Comparison of ENCODE assay signal across 17 mouse cellular contexts in genomic region chr9:66352704-66353103, GRCm38 (mm10). TPM values are rescaled to one million over a fixed set of nuclear protein-coding genes. Genes with fewer than 3 reads are reported as not detected.
A peak's percentile ranks its signal among the peaks of the same experiment; 100 is the strongest.
DNase-seq lines count a peak whose midpoint lies in the region; ATAC-seq and TF ChIP-seq lines count a peak whose summit lies in the region.
"Had no signal": no experiment of that assay in that cellular context is flagged by ENCODE, and none has a peak within 500 bp of the region (broad histone marks: within the 10 kb centered on the region; RNA-seq: fewer than 3 reads in every experiment).

No protein-coding gene starts in this region.

- TF ChIP-seq RAD21 in MEL (IDR thresholded peaks at IDR 0.05; ENCODE audit: low read depth, low read length), result no peak

- no peak for TF ChIP-seq POLR2A in MEL (IDR thresholded peaks at IDR 0.05; ENCODE audit: control insufficient read depth in 1 of 2, insufficient read depth in 1 of 2, low read depth in 1 of 2, low read length in 2 of 2, poor library complexity in 1 of 2)

- no peaks in the 10 kb centered on the region for H3K36me3 ChIP-seq in hindbrain, embryonic 13.5 days
- H3K36me3 ChIP-seq in hindbrain, embryonic 12.5 days, result no peaks in the 10 kb centered on the region
- peaks cover 3 to 40% of the 10 kb centered on the region in 2 experiments for H3K36me3 ChIP-seq in MEL (ENCODE audit: control insufficient read depth in 1 of 2, insufficient read depth in 2 of 2, low read length in 2 of 2)
- H3K36me3 ChIP-seq in forebrain, embryonic 16.5 days (ENCODE audit: control insufficient read depth, insufficient read depth), result no peaks in the 10 kb centered on the region
- H3K36me3 ChIP-seq in midbrain, embryonic 15.5 days (replicated peaks), result no peaks in the 10 kb centered on the region
- H3K36me3 ChIP-seq: embryonic facial prominence, embryonic 13.5 days; limb, embryonic 10.5 days; lung, embryonic 15.5 days had no signal

- H3K27ac ChIP-seq in hindbrain, embryonic 13.5 days, result no peak overlapping the region
- no peak overlapping the region for H3K27ac ChIP-seq in hindbrain, embryonic 12.5 days
- peak overlapping the region; percentile 29; the same call in 1 of the 2 replicates for H3K27ac ChIP-seq in MEL (ENCODE audit: control insufficient read depth, low read depth, low read length)
- H3K27ac ChIP-seq in forebrain, embryonic 16.5 days (ENCODE audit: low read length), result no peak overlapping the region
- H3K27ac ChIP-seq in midbrain, embryonic 15.5 days, result no peak overlapping the region
- H3K27ac ChIP-seq: embryonic facial prominence, embryonic 13.5 days; kidney, postnatal 0 days; limb, embryonic 10.5 days; lung, embryonic 15.5 days had no signal

- H3K27me3 ChIP-seq in hindbrain, embryonic 13.5 days, result no peaks in the 10 kb centered on the region
- no peaks in the 10 kb centered on the region for H3K27me3 ChIP-seq in hindbrain, embryonic 12.5 days
- no peaks in the 10 kb centered on the region for H3K27me3 ChIP-seq in MEL (ENCODE audit: control insufficient read depth in 1 of 2, insufficient read depth in 2 of 2, low read length in 2 of 2)
- no peaks in the 10 kb centered on the region for H3K27me3 ChIP-seq in forebrain, embryonic 16.5 days (replicated peaks; ENCODE audit: control insufficient read depth, insufficient read depth, low read length)
- no peaks in the 10 kb centered on the region for H3K27me3 ChIP-seq in midbrain, embryonic 15.5 days (replicated peaks)
- H3K27me3 ChIP-seq: embryonic facial prominence, embryonic 13.5 days; lung, embryonic 15.5 days had no signal

- H3K9ac ChIP-seq in hindbrain, embryonic 13.5 days, result no peak overlapping the region
- no peak overlapping the region for H3K9ac ChIP-seq in hindbrain, embryonic 12.5 days
- H3K9ac ChIP-seq in MEL (ENCODE audit: control insufficient read depth, low read depth, low read length, poor library complexity, severe bottlenecking), result no peak overlapping the region; the same call in 1 of the 2 replicates
- no peak overlapping the region for H3K9ac ChIP-seq in forebrain, embryonic 16.5 days (replicated peaks; ENCODE audit: low read depth, low read length)
- no peak overlapping the region for H3K9ac ChIP-seq in midbrain, embryonic 15.5 days
- H3K9ac ChIP-seq: embryonic facial prominence, embryonic 13.5 days; lung, embryonic 15.5 days had no signal

- H3K4me3 ChIP-seq in hindbrain, embryonic 13.5 days, result no peak overlapping the region
- H3K4me3 ChIP-seq in hindbrain, embryonic 12.5 days, result no peak overlapping the region
- no peak overlapping the region for H3K4me3 ChIP-seq in MEL (ENCODE audit: control insufficient read depth in 1 of 2, insufficient read depth in 1 of 2, low read depth in 2 of 2, low read length in 2 of 2)
- H3K4me3 ChIP-seq in forebrain, embryonic 16.5 days (replicated peaks; ENCODE audit: low read length), result no peak overlapping the region
- peak overlapping the region; percentile 85; the same call in 1 of the 2 replicates for H3K4me3 ChIP-seq in midbrain, embryonic 15.5 days
- H3K4me3 ChIP-seq: embryonic facial prominence, embryonic 13.5 days; limb, embryonic 10.5 days; lung, embryonic 15.5 days had no signal

- no peak for TF ChIP-seq CTCF in MEL (IDR thresholded peaks at IDR 0.05 in 2 of 3, conservative IDR thresholded peaks at IDR 0.05 in 1 of 3; ENCODE audit: control insufficient read depth in 1 of 3, insufficient read depth in 1 of 3, low read depth in 2 of 3, low read length in 3 of 3, poor library complexity in 1 of 3, severe bottlenecking in 1 of 3)

- DNase-seq in MEL (ENCODE audit: low read depth, low spot score), result peak; percentile 30
- no peak for DNase-seq in lung, postnatal 4 days
- DNase-seq in lung, postnatal 10 days, result no peak
- DNase-seq: adrenal gland, postnatal 36 days; cerebellum, adult 11 months; heart, postnatal 14 days; layer of hippocampus, adult 9-11 months; right cerebral cortex, postnatal 14 days had no signal

- H3K4me2 ChIP-seq in hindbrain, embryonic 13.5 days, result peak overlapping the region; percentile 71
- H3K4me2 ChIP-seq in hindbrain, embryonic 12.5 days (replicated peaks), result no peak overlapping the region
- H3K4me2 ChIP-seq in forebrain, embryonic 16.5 days (ENCODE audit: low read length), result peak overlapping the region; percentile 86
- H3K4me2 ChIP-seq in midbrain, embryonic 15.5 days, result peak overlapping the region; percentile 64
- H3K4me2 ChIP-seq: lung, embryonic 15.5 days had no signal

- H3K79me2 ChIP-seq in MEL (ENCODE audit: control insufficient read depth, insufficient read depth, low read length, poor library complexity), result peaks cover 48% of the 10 kb centered on the region

- H3K4me1 ChIP-seq in hindbrain, embryonic 13.5 days (replicated peaks), result peaks cover 23% of the 10 kb centered on the region
- peaks cover 16% of the 10 kb centered on the region; the same call in 1 of the 2 replicates for H3K4me1 ChIP-seq in hindbrain, embryonic 12.5 days
- H3K4me1 ChIP-seq in MEL (ENCODE audit: control insufficient read depth in 1 of 2, insufficient read depth in 2 of 2, low read length in 2 of 2), result peaks cover 20 to 36% of the 10 kb centered on the region in 2 experiments
- H3K4me1 ChIP-seq in forebrain, embryonic 16.5 days (replicated peaks; ENCODE audit: control insufficient read depth, insufficient read depth, low read length), result peaks cover 16% of the 10 kb centered on the region
- H3K4me1 ChIP-seq in midbrain, embryonic 15.5 days, result peaks cover 19% of the 10 kb centered on the region

- ATAC-seq in hindbrain, embryonic 13.5 days (ENCODE audit: low FRiP score), result no peak
- no peak for ATAC-seq in hindbrain, embryonic 12.5 days (ENCODE audit: low FRiP score)
- ATAC-seq in forebrain, embryonic 16.5 days, result no peak
- no peak for ATAC-seq in midbrain, embryonic 15.5 days (replicated peaks)
- ATAC-seq: intestine, embryonic 16.5 days had no signal

- 77% methylated on average over 2 of the region's 2 CpGs for WGBS in hindbrain, embryonic 13.5 days
- WGBS in hindbrain, embryonic 12.5 days, result 89% methylated on average over 2 of the region's 2 CpGs
- 68% methylated on average over 2 of the region's 2 CpGs for WGBS in forebrain, embryonic 16.5 days
- WGBS in midbrain, embryonic 15.5 days, result 72% methylated on average over 2 of the region's 2 CpGs

- no peaks in the 10 kb centered on the region for H3K9me3 ChIP-seq in hindbrain, embryonic 13.5 days
- no peaks in the 10 kb centered on the region for H3K9me3 ChIP-seq in hindbrain, embryonic 12.5 days (replicated peaks)
- no peaks in the 10 kb centered on the region for H3K9me3 ChIP-seq in MEL (replicated peaks; ENCODE audit: insufficient read depth, low read length)
- no peaks in the 10 kb centered on the region for H3K9me3 ChIP-seq in forebrain, embryonic 16.5 days (ENCODE audit: control insufficient read depth, low read length)
- no peaks in the 10 kb centered on the region for H3K9me3 ChIP-seq in midbrain, embryonic 15.5 days
- H3K9me3 ChIP-seq: embryonic facial prominence, embryonic 13.5 days; limb, embryonic 10.5 days; lung, embryonic 15.5 days had no signal

- no peak for TF ChIP-seq EP300 in MEL (IDR thresholded peaks at IDR 0.05; ENCODE audit: low read depth in 1 of 2, low read length in 2 of 2)

TF ChIP-seq in MEL, 35 proteins besides CTCF, POLR2A, EP300 and RAD21:
- TF ChIP-seq GATA1 (IDR thresholded peaks at IDR 0.05; ENCODE audit: low read depth, low read length) (0 out of 2 replicates have a peak, but pooled peaks have one; percentile 14), MAFK (IDR thresholded peaks at IDR 0.05; ENCODE audit: borderline replicate concordance, low read depth, low read length) (peak; percentile 64), TBP (IDR thresholded peaks at IDR 0.05; ENCODE audit: low read depth, low read length) (no peak), KAT2A (conservative IDR thresholded peaks at IDR 0.05; ENCODE audit: low read depth, low read length) (no peak), SIN3A (IDR thresholded peaks at IDR 0.05; ENCODE audit: low read length) (0 out of 2 replicates have a peak, but pooled peaks have one; percentile 32), USF1 (IDR thresholded peaks at IDR 0.05; ENCODE audit: low read depth, low read length) (no peak), ZNF384 (IDR thresholded peaks at IDR 0.05; ENCODE audit: low read depth, low read length) (peak; percentile 56; the same call in 1 of the 2 replicates)

RNA-seq across cellular contexts. Expression of gene Herc1, which starts 2.5 kb away (rescaled TPM):
- 47.8 and 48.9 TPM in 2 replicates for polyA plus RNA-seq in hindbrain, embryonic 13.5 days (2015; fragmentation: Nextera tagmentation; extraction: Ambion mirVana)
- polyA plus RNA-seq in hindbrain, embryonic 12.5 days (2016; fragmentation: Nextera tagmentation; extraction: Ambion mirVana), result 47.1 and 48.6 TPM in 2 replicates
- 23.2 and 29.2 TPM in 2 replicates for total RNA-seq in MEL (2012; rRNA removed)
- 10 to 100 TPM; 22.7 to 28.8 TPM for polyA plus RNA-seq in MEL (2012; ENCODE audit: insufficient read depth in 1 of 2, insufficient read length in 2 of 2, low read depth in 1 of 2, low replicate concordance in 2 of 2, missing spikeins in 1 of 2)
- polyA plus RNA-seq in forebrain, embryonic 16.5 days (2015; fragmentation: Nextera tagmentation; extraction: Ambion mirVana), result 54.6 and 59.9 TPM in 2 replicates
- 50.5 and 55.2 TPM in 2 replicates for polyA plus RNA-seq in midbrain, embryonic 15.5 days (2015; fragmentation: Nextera tagmentation; extraction: Ambion mirVana)
